Mouse (Mus musculus): ENCODE measurements around the gene Crtc3. TPM values are rescaled to one million over a fixed set of nuclear protein-coding genes. Genes with fewer than 3 reads are reported as not detected.
A peak's percentile ranks its signal among the peaks of the same experiment; 100 is the strongest.

Crtc3 gene
- total RNA-seq, 2 experiments from 2014 or later, result 16.8 to 18.9 TPM

DNA sequence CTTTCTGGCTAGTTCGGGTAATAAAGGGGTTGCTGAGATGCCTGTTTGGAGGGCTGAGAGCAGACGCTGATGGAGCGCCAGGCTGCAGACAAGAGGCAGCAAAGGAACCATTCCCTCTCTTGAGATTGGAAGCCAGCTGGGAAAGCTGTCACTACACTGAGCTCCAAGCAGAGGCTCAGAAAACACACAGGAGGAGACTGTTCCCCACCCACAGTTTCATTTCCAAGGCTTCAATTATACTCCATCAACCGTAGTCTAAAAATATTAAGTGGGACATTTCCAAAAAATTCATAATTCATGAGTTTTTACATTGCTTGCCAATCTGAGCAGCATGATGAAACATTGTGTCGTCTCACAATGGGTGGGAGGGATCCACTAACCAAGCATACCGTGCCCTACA lies 2.5 kb upstream of the Crtc3 start:
- DNase-seq (ENCODE audit: extremely low spot score in 1 of 2, low spot score in 2 of 2), result peak in 1 of 2 experiments; percentile 61
- intact Hi-C loops (cut with DNase I), result loop anchor here (10.0 kb wide), 1 partner anchor 306 kb away; the partner anchor contains the start of gene Fes

GRCm38 (mm10) chr7:80689221-80689591 lies 529 bp upstream of the Crtc3 start:
- DNase-seq (ENCODE audit: extremely low spot score in 1 of 2, low spot score in 2 of 2), result no peak
- intact Hi-C loops (cut with DNase I), result loop anchor here (5.0 kb wide), 2 partner anchors 42 to 77 kb away; no protein-coding TSS in a partner anchor

- intact Hi-C loops (cut with DNase I), result loop anchor here (5.0 kb wide), 2 partner anchors 41 to 76 kb away; no protein-coding TSS in a partner anchor
These were observed 739 bp downstream of the Crtc3 start for GRCm38 (mm10) chr7:80687721-80688555.

DNA sequence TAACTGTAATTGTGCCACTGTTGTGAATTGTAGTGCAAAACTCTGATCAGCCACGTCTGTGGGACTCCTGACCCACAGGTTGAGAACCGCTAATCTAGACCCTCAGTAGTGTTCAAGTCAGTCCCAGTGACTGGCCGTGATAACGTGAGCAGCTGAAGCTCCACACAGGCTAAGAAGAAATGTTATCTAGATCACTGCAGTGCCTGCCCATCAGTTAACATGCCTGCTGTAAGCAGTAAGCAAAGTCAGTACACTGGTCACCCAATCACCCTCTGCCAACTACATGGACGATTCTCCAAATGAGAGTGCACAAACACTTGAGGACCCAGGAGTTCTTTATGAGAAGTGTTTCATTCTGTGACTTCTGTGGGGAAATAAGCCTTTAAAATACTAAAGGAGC lies 3.0 kb downstream of the Crtc3 start:
- intact Hi-C loops (cut with DNase I), result loop anchor here (5.0 kb wide), 2 partner anchors 38 to 73 kb away; no protein-coding TSS in a partner anchor

More at GRCm38 (mm10) chr7:80687721-80688555, 739 bp downstream of the Crtc3 start:
- peak; percentile 42 to 77 for DNase-seq (ENCODE audit: extremely low spot score in 1 of 2, low spot score in 2 of 2)

GRCm38 (mm10) chr7:80682630-80683029 lies 6.0 kb downstream of the Crtc3 start:
- DNase-seq (ENCODE audit: extremely low spot score in 1 of 2, low spot score in 2 of 2), result no peak
- intact Hi-C loops (cut with DNase I), result no loop called here

More for the DNA sequence above, 3.0 kb downstream of the Crtc3 start:
- no peak for DNase-seq (ENCODE audit: extremely low spot score in 1 of 2, low spot score in 2 of 2)

GRCm38 (mm10) chr7:80680218-80680847 lies 8.3 kb downstream of the Crtc3 start:
- intact Hi-C loops (cut with DNase I), result no loop called here
- no peak for DNase-seq (ENCODE audit: extremely low spot score in 1 of 2, low spot score in 2 of 2)

DNA sequence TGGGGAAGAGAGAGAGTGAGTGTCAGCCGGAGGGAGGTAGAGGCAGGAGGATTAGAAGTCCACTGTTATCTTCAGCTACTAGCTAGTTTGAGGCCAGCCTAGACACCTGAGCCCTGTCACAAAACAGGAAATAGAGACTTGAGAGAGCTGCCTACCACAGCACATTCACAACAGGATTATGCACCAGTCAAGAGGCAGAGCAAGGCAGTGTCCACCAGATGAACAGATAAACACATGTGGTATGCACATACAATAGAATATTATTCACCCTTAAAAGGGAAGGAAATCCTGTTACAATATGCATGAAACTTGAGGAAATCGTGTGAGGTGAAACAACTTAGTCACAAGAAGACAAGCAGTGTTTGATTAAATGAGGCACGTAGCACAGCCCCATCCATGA lies 16.4 kb downstream of the Crtc3 start:
- intact Hi-C loops (cut with DNase I), result no loop called here
- no peak for DNase-seq (ENCODE audit: extremely low spot score in 1 of 2, low spot score in 2 of 2)

GRCm38 (mm10) chr7:80670889-80671288 lies 17.8 kb downstream of the Crtc3 start:
- intact Hi-C loops (cut with DNase I), result no loop called here
- DNase-seq (ENCODE audit: extremely low spot score in 1 of 2, low spot score in 2 of 2), result no peak

- intact Hi-C loops (cut with DNase I), result no loop called here
- no peak for DNase-seq (ENCODE audit: extremely low spot score in 1 of 2, low spot score in 2 of 2)
These were observed 21.5 kb downstream of the Crtc3 start for GRCm38 (mm10) chr7:80667190-80667589.

DNA sequence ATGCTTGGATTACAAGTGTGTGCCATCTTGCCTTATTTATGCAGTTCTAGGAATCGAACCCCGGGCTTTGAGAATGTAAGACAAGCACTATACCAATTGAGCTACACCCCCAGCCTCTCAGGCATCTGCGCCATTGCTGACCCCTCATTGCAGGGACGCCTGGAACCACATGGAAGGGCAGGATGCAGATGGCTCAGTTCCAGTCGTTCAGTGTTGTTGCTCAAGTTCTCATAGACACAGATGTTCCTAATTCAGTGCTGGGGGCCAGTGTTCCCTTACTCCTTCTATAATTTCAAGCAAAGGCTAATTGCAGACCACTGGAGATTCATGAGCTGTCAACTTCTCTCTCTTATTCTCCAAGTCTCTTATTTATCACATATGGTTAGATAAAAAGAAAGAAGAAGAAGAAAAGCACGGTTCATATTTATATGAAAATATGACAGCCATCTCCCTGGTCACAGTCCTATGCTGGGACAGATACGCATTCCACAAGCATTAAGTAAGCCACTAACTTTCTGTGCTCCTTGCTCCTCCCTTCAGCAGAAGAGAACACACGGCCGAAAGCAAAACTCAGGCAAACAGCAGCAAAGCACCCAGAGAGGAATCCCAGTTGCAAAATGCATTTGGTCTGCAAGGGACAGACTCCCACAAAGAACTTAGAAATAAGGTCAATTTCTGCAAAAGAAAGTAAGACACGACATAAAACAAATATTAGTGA lies 22.3 kb downstream of the Crtc3 start:
- intact Hi-C loops (cut with DNase I), result no loop called here
- no peak for DNase-seq (ENCODE audit: extremely low spot score in 1 of 2, low spot score in 2 of 2)

GRCm38 (mm10) chr7:80661082-80661481 lies 27.6 kb downstream of the Crtc3 start:
- intact Hi-C loops (cut with DNase I), result no loop called here
- no peak for DNase-seq (ENCODE audit: extremely low spot score in 1 of 2, low spot score in 2 of 2)

- peak; percentile 73 to 84 for DNase-seq (ENCODE audit: extremely low spot score in 1 of 2, low spot score in 2 of 2)
- intact Hi-C loops (cut with DNase I), result no loop called here
These were observed 28.1 kb downstream of the Crtc3 start for GRCm38 (mm10) chr7:80660619-80661018.

DNA sequence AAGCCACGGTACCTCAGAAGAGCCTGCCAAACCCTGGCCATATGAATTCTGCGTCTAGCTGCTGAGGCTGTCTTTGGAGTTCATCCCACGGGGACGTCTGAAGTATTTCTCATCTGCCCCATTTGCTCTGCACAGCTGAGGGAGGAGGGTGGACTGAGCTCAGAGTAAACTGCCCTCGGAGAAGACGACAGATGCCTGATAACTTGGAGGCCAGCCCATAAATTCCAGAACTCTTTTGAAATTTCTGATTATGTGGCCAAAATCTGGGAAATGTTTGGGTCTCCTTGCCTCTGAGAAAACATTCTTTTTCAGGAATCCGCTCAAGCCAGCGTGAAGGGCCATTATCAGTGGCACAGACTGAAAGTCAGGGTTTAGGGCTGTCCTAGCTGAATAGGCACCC lies 30.8 kb downstream of the Crtc3 start:
- DNase-seq (ENCODE audit: extremely low spot score in 1 of 2, low spot score in 2 of 2), result peak in 1 of 2 experiments; percentile 42
- intact Hi-C loops (cut with DNase I), result no loop called here

DNA sequence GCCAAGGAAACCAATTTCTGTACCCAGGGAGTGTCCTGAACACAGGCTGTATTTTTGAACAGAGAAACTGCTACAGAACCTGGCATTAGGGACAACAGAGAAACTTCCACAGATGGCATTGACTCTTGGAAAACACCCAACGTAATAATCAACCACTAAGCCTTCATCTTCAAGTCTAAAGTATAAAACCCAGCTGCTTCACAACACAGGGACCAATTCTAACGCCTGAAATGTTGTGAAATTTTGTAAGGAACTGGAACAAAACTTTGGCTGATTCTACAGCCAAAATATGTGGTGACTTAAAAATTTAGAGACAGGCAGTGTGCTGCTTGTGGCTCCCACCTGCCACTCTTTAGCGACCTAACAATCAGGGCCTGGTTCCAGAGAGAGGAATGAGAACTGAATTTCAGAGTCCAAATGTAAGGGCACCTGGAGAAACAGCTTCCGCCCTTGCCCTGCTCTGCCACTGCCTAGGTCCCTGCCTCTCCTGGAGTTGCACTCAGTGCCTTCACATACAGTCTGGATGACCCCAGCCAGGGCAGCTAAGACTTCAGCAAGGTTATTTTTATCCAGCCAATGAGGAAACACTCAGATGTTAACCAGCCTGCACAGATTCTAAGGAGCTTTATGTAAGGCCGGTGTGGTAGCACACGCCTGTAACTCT lies 33.2 kb downstream of the Crtc3 start:
- peak in 1 of 2 experiments; percentile 63 for DNase-seq (ENCODE audit: extremely low spot score in 1 of 2, low spot score in 2 of 2)
- intact Hi-C loops (cut with DNase I), result no loop called here

DNA sequence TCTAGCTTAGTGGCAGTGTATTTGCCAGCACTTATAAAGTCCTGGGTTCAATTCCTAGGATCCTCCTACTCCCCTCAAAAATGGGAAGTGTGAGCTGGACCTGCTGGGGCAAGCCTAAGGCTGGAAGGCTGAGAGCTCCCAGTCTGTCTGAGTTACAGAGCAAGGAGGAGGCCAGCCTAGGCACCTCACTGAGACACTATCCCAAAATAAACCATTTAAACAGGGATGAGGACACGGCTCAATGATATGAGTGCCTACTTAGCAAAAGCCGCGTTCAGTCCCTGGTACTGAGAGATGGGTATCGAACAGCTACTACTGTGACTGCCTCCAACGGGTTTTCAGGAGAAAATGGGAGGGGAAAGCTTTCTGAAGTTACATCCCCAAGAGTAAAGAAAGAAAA lies 33.8 kb downstream of the Crtc3 start:
- DNase-seq (ENCODE audit: extremely low spot score in 1 of 2, low spot score in 2 of 2), result no peak
- intact Hi-C loops (cut with DNase I), result no loop called here

DNA sequence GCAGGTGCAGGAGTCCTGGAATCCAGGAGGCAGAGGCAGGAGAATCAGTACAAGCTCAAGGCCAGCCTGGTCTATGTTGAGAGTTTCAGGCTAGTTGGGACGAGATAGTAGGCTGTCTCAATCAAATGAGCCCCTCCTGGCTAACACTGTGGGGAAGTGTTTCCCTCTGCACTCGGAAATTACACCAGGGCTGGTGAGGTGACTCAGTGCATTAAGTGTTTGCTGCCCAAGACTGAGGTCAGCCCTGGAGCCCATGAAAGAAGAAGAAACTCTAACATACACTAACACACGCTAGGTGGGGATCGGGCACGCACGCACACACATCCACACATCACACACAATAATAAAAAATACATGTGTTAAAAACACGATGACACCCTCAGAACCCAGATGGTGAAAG lies 34.3 kb downstream of the Crtc3 start:
- intact Hi-C loops (cut with DNase I), result no loop called here
- DNase-seq (ENCODE audit: extremely low spot score in 1 of 2, low spot score in 2 of 2), result no peak

DNA sequence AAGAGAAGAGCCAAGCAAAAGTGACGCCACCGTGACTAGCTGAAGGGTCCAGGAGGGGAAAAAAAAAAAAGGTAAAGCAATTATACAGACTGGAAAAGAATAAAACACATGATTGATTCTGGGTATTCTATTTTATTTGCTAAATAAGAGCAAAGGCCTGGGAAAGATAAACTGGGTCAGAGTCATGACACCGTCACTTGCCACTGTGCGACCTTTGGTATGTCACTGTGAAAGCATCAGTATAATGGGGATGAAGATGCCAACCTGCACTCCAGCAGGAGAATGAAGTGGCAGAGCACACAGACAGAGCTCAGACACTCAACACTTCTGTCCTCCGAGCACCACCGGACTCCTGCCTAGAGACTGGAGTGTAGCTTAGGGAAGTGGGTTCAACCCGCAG lies 34.7 kb downstream of the Crtc3 start:
- intact Hi-C loops (cut with DNase I), result no loop called here
- no peak for DNase-seq (ENCODE audit: extremely low spot score in 1 of 2, low spot score in 2 of 2)

GRCm38 (mm10) chr7:80653077-80653476 lies 35.6 kb downstream of the Crtc3 start:
- intact Hi-C loops (cut with DNase I), result no loop called here
- no peak for DNase-seq (ENCODE audit: extremely low spot score in 1 of 2, low spot score in 2 of 2)

- intact Hi-C loops (cut with DNase I), result no loop called here
- DNase-seq (ENCODE audit: extremely low spot score in 1 of 2, low spot score in 2 of 2), result no peak
These were observed 36.4 kb downstream of the Crtc3 start for GRCm38 (mm10) chr7:80652289-80652688.
